Mouse (Mus musculus) CH12.LX (cell line): ENCODE results near the gene Tas2r135.

ENCODE experiments used
- CHD2 ChIP-seq: IDR thresholded peaks from 2 replicates; pipeline ENCODE4 v1.6.1; 2011; ENCODE audit warnings: low read length, improper control_type of control experiment
- CTCF ChIP-seq, 2 experiments: IDR thresholded peaks in 1 of 2; conservative IDR thresholded peaks in 1 of 2; 2 replicates each; pipeline ENCODE4 v1.5.1; 2011 to 2012; ENCODE audit warnings: low read depth in 2 of 2, low read length in 2 of 2, improper control_type of control experiment in 1 of 2, inconsistent platforms in 1 of 2, mild to moderate bottlenecking in 1 of 2, moderate library complexity in 1 of 2
- EP300 ChIP-seq: IDR thresholded peaks from 2 replicates; pipeline ENCODE4 v1.6.1; 2011; ENCODE audit warnings: low read length, improper control_type of control experiment
- KAT2A ChIP-seq: IDR thresholded peaks from 2 replicates; pipeline ENCODE4 v1.6.1; 2012; ENCODE audit warnings: low read length, improper control_type of control experiment, inconsistent platforms; ENCODE audit not compliant: insufficient replicate concordance
- MAFK ChIP-seq: IDR thresholded peaks from 2 replicates; pipeline ENCODE4 v1.6.1; 2011; ENCODE audit warnings: low read length, improper control_type of control experiment; ENCODE audit not compliant: insufficient replicate concordance
- MAX ChIP-seq: IDR thresholded peaks from 2 replicates; pipeline ENCODE4 v1.6.1; 2011; ENCODE audit warnings: low read length, improper control_type of control experiment
- NELFE ChIP-seq: IDR thresholded peaks from 2 replicates; pipeline ENCODE4 v1.6.1; 2011; ENCODE audit warnings: low read depth, low read length, improper control_type of control experiment
- SMC3 ChIP-seq: IDR thresholded peaks from 2 replicates; pipeline ENCODE4 v1.6.1; 2011; ENCODE audit warnings: low read depth, low read length, improper control_type of control experiment

GRCm38 (mm10) chr6:42362074-42362473, 43.2 kb upstream of the Tas2r135 start:
- TF ChIP-seq KAT2A, result no peak
- TF ChIP-seq CTCF (conservative IDR thresholded peaks at IDR 0.05 in 1 of 2, IDR thresholded peaks at IDR 0.05 in 1 of 2; ENCODE audit: low read depth in 2 of 2, low read length in 2 of 2), result no peak
- TF ChIP-seq MAX, result no peak
- no peak for TF ChIP-seq SMC3
- TF ChIP-seq EP300, result no peak
- TF ChIP-seq MAFK, result no peak
- no peak for TF ChIP-seq NELFE
- TF ChIP-seq CHD2, result no peak
